Mouse (Mus musculus) ES-CJ7 (cell line): ENCODE measurements around the gene Sfxn4.
A peak's percentile ranks its signal among the peaks of the same experiment; 100 is the strongest.
"Not testable (repeated sequence)": the region's sequence is repeated elsewhere in the genome, so short reads cannot be mapped to it uniquely, and the experiment has no call there.

Source experiments
- DNase-seq: peaks from one replicate; pipeline ENCODE4 v3.0.0; 2011; ENCODE audit warnings: low read depth, low spot score

The Sfxn4 gene

GRCm38 (mm10) chr19:60860868-60861700 is at the start of gene Sfxn4:
Gene Sfxn4 (minus strand): TSS chr19:60861479.
- peak; percentile 96 for DNase-seq

GRCm38 (mm10) chr19:60910304-60910703 is 49.0 kb upstream of the Sfxn4 start:
- no peak for DNase-seq

GRCm38 (mm10) chr19:60905477-60905876 is 44.2 kb upstream of the Sfxn4 start:
- no peak for DNase-seq

- no peak for DNase-seq
Observed at GRCm38 (mm10) chr19:60903971-60904370, 42.7 kb upstream of the Sfxn4 start.

- no peak for DNase-seq
Observed at GRCm38 (mm10) chr19:60903139-60903538, 41.9 kb upstream of the Sfxn4 start.

GRCm38 (mm10) chr19:60895251-60895880 is 34.1 kb upstream of the Sfxn4 start:
- no peak for DNase-seq

GRCm38 (mm10) chr19:60891934-60892547 is 30.8 kb upstream of the Sfxn4 start:
- DNase-seq = peak; percentile 70

GRCm38 (mm10) chr19:60891123-60891470 is 29.8 kb upstream of the Sfxn4 start:
- no peak for DNase-seq

GRCm38 (mm10) chr19:60890391-60891122 is 29.3 kb upstream of the Sfxn4 start:
- DNase-seq = peak; percentile 24

- peak; percentile 93 for DNase-seq
Observed at GRCm38 (mm10) chr19:60889714-60890315, 28.5 kb upstream of the Sfxn4 start, which contains the start of gene Grk5. Gene Grk5 (plus strand): TSS chr19:60889749.

- DNase-seq = peak; percentile 78
Observed at GRCm38 (mm10) chr19:60889101-60889713, 27.9 kb upstream of the Sfxn4 start.

- DNase-seq = no peak
Observed at GRCm38 (mm10) chr19:60887637-60888036, 26.4 kb upstream of the Sfxn4 start.

- peak; percentile 85 for DNase-seq
Observed at GRCm38 (mm10) chr19:60883129-60883528, 21.9 kb upstream of the Sfxn4 start.

- DNase-seq = peak; percentile 96
Observed at GRCm38 (mm10) chr19:60874064-60874694, 12.9 kb upstream of the Sfxn4 start, which contains the start of gene Prdx3. Gene Prdx3 (minus strand): TSS chr19:60874556.

- DNase-seq = no peak
Observed at GRCm38 (mm10) chr19:60873501-60873900, 12.2 kb upstream of the Sfxn4 start.

GRCm38 (mm10) chr19:60872272-60872671 is 11.0 kb upstream of the Sfxn4 start:
- DNase-seq = no peak

- no peak for DNase-seq
Observed at GRCm38 (mm10) chr19:60871366-60871765, 10.1 kb upstream of the Sfxn4 start.

- no peak for DNase-seq
Observed at GRCm38 (mm10) chr19:60870489-60870888, 9.2 kb upstream of the Sfxn4 start.

GRCm38 (mm10) chr19:60866169-60866568 is 4.9 kb upstream of the Sfxn4 start:
- DNase-seq = not testable (repeated sequence)

- no peak for DNase-seq
Observed at GRCm38 (mm10) chr19:60845731-60846130, 15.5 kb downstream of the Sfxn4 start.
